Mouse (Mus musculus) liver, embryonic 11.5 days (tissue): ENCODE data around the gene Trim67. TPM values are rescaled to one million over a fixed set of nuclear protein-coding genes. Genes with fewer than 3 reads are reported as not detected.
A peak's percentile ranks its signal among the peaks of the same experiment; 100 is the strongest.

ENCODE experiments used
- ATAC-seq: fragments of 200-750 bp; cut with Nextera tagmentation; replicated peaks from 2 replicates; pipeline ENCODE4 v1.8.0; 2017; ENCODE audit warnings: moderate number of reproducible peaks, mild to moderate bottlenecking, moderate TSS enrichment, moderate library complexity; ENCODE audit not compliant: low FRiP score
- DNase-seq: peaks from one replicate; pipeline ENCODE4 v3.0.0-alpha.2; 2017; ENCODE audit warnings: low spot score
- H3K27ac ChIP-seq: fragments of 300-500 bp; sonication (generic); 2 replicates; pipeline ENCODE4 v1.5.1; 2014; ENCODE audit warnings: mild to moderate bottlenecking, low read depth, low read length, control low read depth
- H3K27me3 ChIP-seq: fragments of 300-500 bp; sonication (generic); replicated peaks from 2 replicates; pipeline ENCODE4 v1.6.1; 2014; ENCODE audit warnings: low read length, mixed read lengths; ENCODE audit not compliant: control insufficient read depth, insufficient read depth
- H3K36me3 ChIP-seq: fragments of 300-500 bp; sonication (generic); 2 replicates; pipeline ENCODE4 v1.6.1; 2014; ENCODE audit warnings: mild to moderate bottlenecking, low read length, moderate library complexity, mixed read lengths; ENCODE audit not compliant: control insufficient read depth, insufficient read depth
- H3K4me1 ChIP-seq: fragments of 300-500 bp; sonication (generic); replicated peaks from 2 replicates; pipeline ENCODE4 v1.6.1; 2014; ENCODE audit warnings: low read length, mixed read lengths; ENCODE audit not compliant: control insufficient read depth, insufficient read depth
- H3K4me2 ChIP-seq: fragments of 300-500 bp; sonication (generic); 2 replicates; pipeline ENCODE4 v1.6.1; 2014; ENCODE audit warnings: mild to moderate bottlenecking, control low read depth, moderate library complexity
- H3K4me3 ChIP-seq: fragments of 300-500 bp; sonication (generic); 2 replicates; pipeline ENCODE4 v1.5.1; 2014; ENCODE audit warnings: low read depth, low read length, control low read depth
- H3K9ac ChIP-seq: fragments of 300-500 bp; sonication (generic); 2 replicates; pipeline ENCODE4 v1.6.1; 2014; ENCODE audit warnings: low read depth, low read length, control low read depth
- H3K9me3 ChIP-seq: fragments of 300-500 bp; sonication (generic); 2 replicates; pipeline ENCODE4 v1.6.1; 2016; ENCODE audit warnings: low read length, inconsistent platforms, mixed read lengths; ENCODE audit not compliant: control insufficient read depth
- WGBS: fragments of 180-500 bp; shearing (Covaris S2); extraction: QIAGEN DNeasy Blood & Tissue Kit; methylation state at CpG from one replicate; pipeline ENCODE4 v1.1.7; 2014; 5-methylcytosine and 5-hydroxymethylcytosine counted together
- polyA plus RNA-seq: library from polyadenylated mRNA; unstranded; fragments of >200 nt; fragmentation: Nextera tagmentation; extraction: Ambion mirVana; gene quantifications from 2 replicates; pipeline ENCODE4 v1.2.1, GENCODE M21; 2014

Trim67 gene
- polyA plus RNA-seq, 1 experiment from 2014 or later, result 0.05 TPM

DNA sequence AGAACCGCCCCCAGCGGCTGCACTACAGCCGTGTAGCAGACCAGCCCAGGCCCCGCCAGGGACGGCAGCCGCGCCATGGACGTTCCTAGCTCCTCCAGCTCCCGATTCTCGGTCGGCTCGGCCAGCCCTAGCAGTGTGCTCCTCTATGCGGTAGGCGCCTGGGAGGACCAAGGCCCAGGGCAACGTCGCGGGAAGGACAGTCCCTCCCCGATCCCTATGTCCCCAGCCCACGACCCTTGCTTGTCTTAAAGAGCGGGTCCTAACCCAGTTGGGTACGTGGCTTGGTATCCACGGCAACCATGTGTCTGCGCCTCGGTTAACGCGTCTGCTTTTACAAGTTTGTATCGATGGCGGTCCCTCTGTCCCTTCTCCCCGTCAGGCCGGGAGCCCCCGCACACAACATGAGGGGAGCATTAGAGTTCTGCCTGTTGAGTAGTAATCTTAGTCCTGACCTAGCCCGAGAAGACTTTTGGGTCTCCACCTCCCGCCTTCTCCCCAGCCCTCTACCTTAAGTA is 70.3 kb downstream of the Trim67 start:
- WGBS, result under 1% methylated on average over 33 of the region's 33 CpGs
- Histone ChIP-seq H3K9ac (peak overlapping the region; percentile 89), H3K9me3 (no peaks in the 10 kb centered on the region), H3K4me3 (peak overlapping the region; percentile 69), H3K27ac (peak overlapping the region; percentile 86), H3K4me1 (peaks cover 34% of the 10 kb centered on the region), H3K4me2 (peak overlapping the region; percentile 87), H3K36me3 (peaks cover 19% of the 10 kb centered on the region), H3K27me3 (no peaks in the 10 kb centered on the region)
- ATAC-seq (peak; percentile 46), DNase-seq (no peak)

DNA sequence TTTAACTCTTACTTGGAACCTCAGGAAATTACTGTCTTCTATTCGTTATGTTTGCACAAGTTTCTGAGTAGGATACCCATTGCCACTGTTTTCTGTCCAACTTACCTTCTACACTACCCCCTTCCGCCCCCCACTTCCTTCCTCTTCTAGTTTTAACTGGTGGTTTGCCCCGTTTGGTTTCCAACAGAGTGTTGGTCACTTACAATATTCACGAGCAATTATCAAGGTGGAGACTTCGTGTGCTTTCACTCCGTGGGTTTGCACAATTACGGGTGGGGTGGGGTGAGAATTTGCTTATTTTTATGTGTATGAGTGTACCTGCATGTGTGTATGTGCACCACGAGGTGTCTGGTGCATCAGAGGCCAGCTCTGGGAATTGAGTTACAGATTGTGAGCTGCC is 70.8 kb downstream of the Trim67 start:
- WGBS, result 10% methylated on average over 8 of the region's 8 CpGs
- DNase-seq, result no peak
- ATAC-seq, result no peak
- H3K4me1 ChIP-seq, result peaks cover 34% of the 10 kb centered on the region
- no peaks in the 10 kb centered on the region for H3K9me3 ChIP-seq
- H3K36me3 ChIP-seq, result peaks cover 15% of the 10 kb centered on the region
- H3K27me3 ChIP-seq, result no peaks in the 10 kb centered on the region
- peak overlapping the region; percentile 89 for H3K9ac ChIP-seq
- H3K27ac ChIP-seq, result peak overlapping the region; percentile 86; the same call in 1 of the 2 replicates
- peak overlapping the region; percentile 69 for H3K4me3 ChIP-seq
- H3K4me2 ChIP-seq, result peak overlapping the region; percentile 87

DNA sequence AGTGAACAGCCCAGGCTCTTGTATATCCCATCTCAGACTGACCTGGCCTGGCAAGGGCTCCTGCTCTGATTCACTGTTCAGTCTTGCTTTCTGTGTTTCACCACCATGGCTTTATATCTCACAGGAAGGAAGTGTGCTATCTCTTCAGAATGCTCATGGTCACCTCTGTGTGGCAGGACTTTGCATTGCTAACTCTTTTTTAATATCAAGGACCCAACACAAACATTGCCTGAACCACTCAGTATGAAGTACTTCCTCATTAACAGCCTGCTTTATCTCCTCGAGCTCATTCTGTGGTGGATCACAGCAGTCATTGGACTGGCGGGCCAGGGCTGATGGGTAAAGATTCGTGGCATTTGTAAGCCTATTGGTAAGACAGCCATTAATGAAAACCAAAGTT is 73.8 kb downstream of the Trim67 start:
- H3K27ac ChIP-seq, result no peak overlapping the region; the same call in 1 of the 2 replicates
- no peak overlapping the region for H3K9ac ChIP-seq
- peaks cover 5% of the 10 kb centered on the region; the same call in 1 of the 2 replicates for H3K36me3 ChIP-seq
- DNase-seq, result no peak
- H3K27me3 ChIP-seq, result no peaks in the 10 kb centered on the region
- 28% methylated on average over 3 of the region's 3 CpGs for WGBS
- H3K4me3 ChIP-seq, result no peak overlapping the region
- H3K4me2 ChIP-seq, result no peak overlapping the region
- H3K9me3 ChIP-seq, result no peaks in the 10 kb centered on the region
- no peak for ATAC-seq
- H3K4me1 ChIP-seq, result peaks cover 26% of the 10 kb centered on the region

DNA sequence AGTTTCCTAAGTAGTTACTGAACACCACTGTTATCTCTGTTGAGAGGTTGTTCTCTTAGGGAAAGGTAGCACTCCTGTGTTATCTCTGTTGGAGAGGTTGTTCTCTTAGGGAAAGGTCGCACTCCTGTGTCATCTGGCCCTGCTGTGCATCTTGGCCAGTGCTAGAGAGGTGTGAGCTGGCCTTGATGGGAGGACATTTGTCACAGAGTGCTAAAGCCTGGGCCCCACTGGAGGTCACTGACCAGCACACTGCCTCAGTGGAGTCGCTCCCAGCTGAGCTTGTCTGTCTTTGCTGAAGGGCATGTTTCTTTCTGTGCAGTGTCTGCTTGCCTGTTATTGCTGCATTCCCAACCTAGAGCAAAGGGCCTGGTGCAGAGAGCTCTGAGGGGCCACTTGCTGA is 74.2 kb downstream of the Trim67 start:
- H3K9me3 ChIP-seq, result no peaks in the 10 kb centered on the region
- 54% methylated on average over 2 of the region's 2 CpGs for WGBS
- peaks cover 5% of the 10 kb centered on the region; the same call in 1 of the 2 replicates for H3K36me3 ChIP-seq
- H3K9ac ChIP-seq, result no peak overlapping the region
- no peaks in the 10 kb centered on the region for H3K27me3 ChIP-seq
- H3K27ac ChIP-seq, result no peak overlapping the region
- H3K4me3 ChIP-seq, result no peak overlapping the region
- H3K4me2 ChIP-seq, result no peak overlapping the region
- DNase-seq, result no peak
- H3K4me1 ChIP-seq, result peaks cover 26% of the 10 kb centered on the region
- no peak for ATAC-seq

DNA sequence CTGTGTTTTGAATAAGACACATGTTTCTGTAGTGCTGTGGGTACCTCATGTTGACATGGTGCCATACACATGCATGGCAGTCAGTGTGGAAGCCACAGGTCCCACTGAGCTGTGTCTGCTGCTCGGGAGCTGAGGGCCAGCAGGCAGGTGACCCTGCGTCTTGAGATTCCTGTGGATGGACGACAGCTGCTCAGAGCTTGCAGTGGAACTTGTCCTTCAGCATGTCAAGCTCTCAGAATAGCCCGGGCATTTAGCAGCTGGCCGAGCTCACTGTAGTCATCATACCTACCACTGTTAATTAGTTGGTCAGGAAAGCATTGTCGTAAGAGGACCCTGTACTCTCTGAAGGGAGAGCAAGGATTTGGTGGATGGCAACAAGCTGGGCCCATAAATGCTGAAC is 76.8 kb downstream of the Trim67 start:
- ATAC-seq, result no peak
- Histone ChIP-seq H3K4me2 (no peak overlapping the region), H3K36me3 (peaks cover 17% of the 10 kb centered on the region), H3K27ac (no peak overlapping the region), H3K27me3 (no peaks in the 10 kb centered on the region), H3K9me3 (no peaks in the 10 kb centered on the region), H3K4me1 (peaks cover 22% of the 10 kb centered on the region), H3K4me3 (no peak overlapping the region), H3K9ac (no peak overlapping the region)
- DNase-seq, result no peak
- 87% methylated on average over 6 of the region's 6 CpGs for WGBS

DNA sequence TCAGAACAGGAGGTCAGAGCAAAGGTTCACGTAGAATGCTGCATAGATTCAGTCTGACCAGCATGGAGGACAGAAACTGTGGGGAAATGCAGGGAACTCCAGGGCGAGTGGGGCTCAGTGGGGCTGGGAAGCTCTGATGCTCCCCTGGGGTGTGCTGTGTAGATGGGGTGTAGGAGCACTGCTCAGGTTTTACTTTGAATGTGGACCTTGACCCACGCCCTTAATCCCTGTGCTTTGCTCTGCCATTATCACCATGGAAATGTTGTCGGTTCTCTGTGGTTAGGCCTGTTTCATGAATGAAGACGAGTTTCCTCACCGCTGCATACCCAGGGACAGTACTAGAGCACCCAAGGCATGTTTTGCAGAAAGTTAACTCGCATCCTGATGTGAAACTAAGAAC is 78.6 kb downstream of the Trim67 start:
- no peak for ATAC-seq
- 91% methylated on average over 7 of the region's 7 CpGs for WGBS
- peaks cover 22% of the 10 kb centered on the region for H3K36me3 ChIP-seq

DNA sequence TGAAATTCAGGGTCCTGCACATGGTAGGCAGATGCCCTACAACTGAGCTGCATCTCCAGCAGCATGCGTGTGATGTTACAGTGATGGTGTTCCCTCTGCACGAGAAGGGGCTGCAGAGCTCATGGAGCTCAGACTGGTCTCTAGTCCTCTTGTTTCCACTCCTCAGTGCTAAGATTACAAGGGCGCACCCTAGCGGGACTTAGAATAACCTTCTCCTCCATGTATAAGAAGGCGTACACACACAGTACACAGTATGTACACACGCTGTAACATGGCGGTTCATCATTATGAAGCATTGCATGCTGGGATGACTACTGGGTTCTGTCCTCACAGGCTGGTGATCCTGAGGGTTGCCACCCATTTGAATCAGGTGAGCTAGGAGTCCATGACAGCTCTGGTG is 79.2 kb downstream of the Trim67 start:
- no peak for DNase-seq
- Histone ChIP-seq H3K4me2 (no peak overlapping the region), H3K27ac (no peak overlapping the region), H3K36me3 (peaks cover 27% of the 10 kb centered on the region), H3K4me1 (peaks cover 6% of the 10 kb centered on the region), H3K27me3 (no peaks in the 10 kb centered on the region), H3K9me3 (no peaks in the 10 kb centered on the region), H3K4me3 (no peak overlapping the region), H3K9ac (no peak overlapping the region)
- 91% methylated on average over 7 of the region's 7 CpGs for WGBS
- ATAC-seq, result no peak; the same call in 1 of the 2 replicates

More for the DNA sequence above, 78.6 kb downstream of the Trim67 start:
- Histone ChIP-seq H3K4me3 (no peak overlapping the region), H3K27me3 (no peaks in the 10 kb centered on the region), H3K4me2 (no peak overlapping the region), H3K4me1 (peaks cover 12% of the 10 kb centered on the region), H3K27ac (no peak overlapping the region), H3K9ac (no peak overlapping the region), H3K9me3 (no peaks in the 10 kb centered on the region)
- DNase-seq, result no peak

DNA sequence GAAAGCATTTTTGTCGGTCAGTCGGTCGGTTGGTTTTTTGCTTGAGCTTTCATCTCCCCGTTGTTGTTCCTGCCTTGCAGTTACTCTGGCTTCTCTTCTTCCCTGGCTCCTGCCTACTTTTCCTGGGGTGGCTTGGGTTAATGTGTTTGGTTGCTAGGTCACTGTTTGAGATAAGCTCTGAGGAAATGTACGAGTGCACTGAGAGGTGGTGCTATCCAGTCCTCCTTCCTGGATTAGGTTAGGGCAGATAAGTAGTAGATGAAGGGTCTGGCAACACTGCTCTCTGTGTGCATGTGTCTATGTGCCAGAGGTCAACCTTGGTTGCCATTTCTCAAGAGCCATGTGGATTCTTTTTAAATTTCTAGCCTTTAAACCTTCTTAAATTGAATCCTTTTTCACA is 79.8 kb downstream of the Trim67 start:
- ATAC-seq, result no peak
- H3K4me2 ChIP-seq, result no peak overlapping the region
- H3K9ac ChIP-seq, result no peak overlapping the region
- no peak overlapping the region for H3K27ac ChIP-seq
- no peaks in the 10 kb centered on the region for H3K27me3 ChIP-seq
- no peaks in the 10 kb centered on the region for H3K9me3 ChIP-seq
- no peak for DNase-seq
- H3K4me3 ChIP-seq, result no peak overlapping the region
- H3K36me3 ChIP-seq, result peaks cover 30% of the 10 kb centered on the region
- 78% methylated on average over 5 of the region's 5 CpGs for WGBS
- H3K4me1 ChIP-seq, result no peaks in the 10 kb centered on the region; the same call in 1 of the 2 replicates

DNA sequence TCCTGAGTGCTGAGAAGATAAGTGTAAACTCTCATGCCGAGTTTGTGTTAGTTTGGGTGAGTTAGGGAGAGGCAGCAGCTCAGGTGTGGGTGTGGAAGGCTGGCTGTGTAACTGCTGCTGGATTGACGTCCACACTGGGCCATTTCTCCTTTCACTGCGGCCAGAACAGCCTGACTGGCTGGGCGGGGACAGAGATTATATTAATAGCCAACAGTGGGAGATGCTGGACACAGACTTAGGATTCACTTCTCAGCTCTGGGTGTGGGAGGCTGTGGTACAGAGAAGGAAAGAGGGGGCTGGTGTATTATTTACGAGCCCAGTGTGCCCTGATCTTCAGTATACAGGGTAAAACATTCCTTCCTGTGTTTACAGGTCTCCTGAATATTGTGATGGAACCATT is 85.2 kb downstream of the Trim67 start:
- 89% methylated on average over 5 of the region's 5 CpGs for WGBS
- no peak overlapping the region for H3K27ac ChIP-seq
- no peak for ATAC-seq
- H3K4me2 ChIP-seq, result no peak overlapping the region
- no peaks in the 10 kb centered on the region for H3K9me3 ChIP-seq
- H3K27me3 ChIP-seq, result no peaks in the 10 kb centered on the region
- peaks cover 57% of the 10 kb centered on the region for H3K36me3 ChIP-seq
- no peak overlapping the region for H3K9ac ChIP-seq
- no peak for DNase-seq
- no peaks in the 10 kb centered on the region for H3K4me1 ChIP-seq
- no peak overlapping the region for H3K4me3 ChIP-seq
